Mouse (Mus musculus) neutrophil, adult 83 days (primary cell): ENCODE measurements around the gene Mtif2. TPM values are rescaled to one million over a fixed set of nuclear protein-coding genes. Genes with fewer than 3 reads are reported as not detected.

ENCODE experiments used
- total RNA-seq, 2 experiments: library from RNA; stranded (reverse); gene quantifications; one replicate each; pipeline ENCODE4 v1.2.4; 2023

Mtif2 gene
- total RNA-seq, result 10 to 100 TPM; 10.6 to 14.9 TPM

DNA sequence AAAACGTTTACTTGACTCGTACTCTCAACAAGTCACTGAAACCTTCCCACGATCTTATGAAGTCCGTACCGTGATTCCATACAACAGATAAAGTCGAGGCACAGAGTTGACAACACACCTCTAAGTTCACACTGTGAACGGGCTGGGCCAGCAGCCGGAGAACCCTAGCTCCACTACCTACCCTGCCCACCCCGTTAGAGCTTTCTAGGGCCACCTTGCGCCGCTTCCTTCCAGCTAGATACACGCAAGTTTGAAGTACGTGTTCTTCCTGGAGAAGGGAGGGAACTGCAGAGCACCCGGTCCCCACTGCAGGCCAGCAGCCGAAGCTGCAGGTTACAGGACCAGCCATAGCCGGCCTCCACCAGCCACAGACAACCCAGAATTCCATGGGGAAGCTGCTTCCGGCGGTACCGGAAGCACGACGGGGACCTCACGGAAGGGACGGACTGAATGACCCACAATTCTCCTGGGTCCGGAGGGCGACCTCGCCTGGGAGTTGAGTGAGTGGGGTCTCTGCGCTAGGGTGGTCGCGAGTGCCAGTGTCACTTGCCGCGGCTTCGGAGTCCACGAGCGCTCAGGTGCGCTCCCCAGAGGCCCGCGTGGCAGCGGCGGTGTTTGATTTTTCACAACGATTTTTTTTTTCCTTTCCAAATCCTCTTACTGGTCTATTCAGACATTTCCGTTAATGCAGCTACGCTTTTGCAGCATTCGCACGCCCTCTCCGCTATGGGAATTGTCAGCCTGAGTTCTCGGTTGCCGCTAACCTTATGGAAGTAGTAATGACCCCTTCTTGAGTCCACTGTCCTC, at the start of gene Mtif2:
Mtif2 (plus strand) TSS at position 421 of the 807 bp plus-strand sequence.

DNA sequence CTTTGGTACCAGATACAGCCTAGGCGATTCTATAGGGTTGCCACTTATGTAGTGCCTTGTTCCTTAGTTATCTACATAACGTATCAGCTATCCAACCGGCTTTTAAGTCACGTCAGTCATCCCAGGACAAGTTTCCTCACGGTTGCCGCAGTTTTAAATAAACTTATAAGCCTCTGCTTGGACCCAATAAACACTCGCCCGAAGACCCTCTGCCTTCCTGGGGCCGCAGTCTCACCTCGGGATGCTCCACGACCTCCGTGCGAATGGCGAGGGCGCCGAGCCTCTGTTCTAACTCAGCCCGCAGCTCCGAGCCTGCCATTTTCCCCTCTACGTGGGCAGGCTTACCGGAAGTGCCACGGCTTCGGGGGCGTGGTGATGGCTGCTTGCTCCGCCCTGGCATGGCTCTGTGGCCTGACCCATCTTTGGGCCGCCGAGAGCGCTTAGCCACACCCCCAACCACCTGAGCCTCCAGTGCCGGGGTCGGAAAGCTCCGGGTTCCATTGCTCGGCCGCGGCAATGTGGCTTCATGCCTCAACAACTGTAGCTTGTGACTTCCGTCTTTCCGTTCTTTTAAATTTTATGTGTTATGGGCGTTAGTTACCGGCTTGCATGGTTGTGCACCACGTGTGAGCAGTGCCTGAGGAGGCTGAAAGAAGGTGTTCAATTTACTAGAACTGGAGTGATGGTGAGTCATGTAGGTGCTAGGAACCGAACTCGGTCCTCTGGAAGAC, 11.4 kb upstream of the Mtif2 start, which contains the start of gene Prorsd1:
Prorsd1 (minus strand) TSS at position 352 of the 731 bp plus-strand sequence.

DNA sequence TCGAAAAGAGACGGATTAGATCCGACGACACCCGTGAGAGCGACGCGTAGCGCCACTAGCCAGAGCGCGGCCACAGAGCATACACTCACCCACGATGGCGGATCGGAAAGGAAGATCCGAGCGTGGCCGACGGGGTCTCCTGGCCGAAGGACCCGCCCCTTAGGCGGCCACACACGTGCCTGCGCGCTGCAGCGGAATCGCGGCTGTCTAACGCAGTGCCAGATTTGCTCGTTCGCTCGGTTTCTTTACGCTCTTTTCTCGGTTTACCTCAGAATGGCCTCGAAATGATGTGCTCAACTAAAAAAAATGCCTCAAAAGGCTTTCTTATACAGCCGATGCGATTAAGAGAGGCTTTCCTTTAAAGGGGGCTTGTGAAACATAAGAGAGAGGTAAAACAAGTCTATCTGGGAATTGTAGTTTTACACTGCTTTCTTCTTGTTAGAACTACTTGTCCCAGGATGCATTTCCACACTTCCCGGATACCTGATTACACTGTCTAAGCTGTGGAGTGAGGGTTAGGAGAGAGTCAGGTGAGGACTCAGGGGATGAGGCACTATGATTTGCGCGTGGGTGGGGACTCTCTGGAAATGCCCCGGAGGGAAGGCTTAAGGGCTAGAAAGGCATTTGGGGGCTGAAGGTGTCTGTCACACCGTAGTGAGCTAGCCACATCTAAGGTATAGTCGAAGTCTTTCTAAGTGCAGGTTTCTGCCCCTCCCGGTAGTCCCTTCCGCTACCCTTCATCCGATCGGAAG, 21.7 kb downstream of the Mtif2 start, which contains the start of the genes Clhc1 and Rps27a:
Clhc1 (plus strand) TSS at position 199 of the 752 bp plus-strand sequence.
Rps27a (minus strand) TSS at position 358 of the 752 bp plus-strand sequence.

Other genes starting within 250 kb of the Mtif2 start
- 10 to 100 TPM; 27.4 to 35.3 TPM for gene Ccdc88a, start 152.8 kb upstream of the Mtif2 start, total RNA-seq
- 10 to 100 TPM; 15.7 to 16.0 TPM for gene Prorsd1, start 11.4 kb upstream of the Mtif2 start, total RNA-seq
- gene Clhc1, start 21.5 kb downstream of the Mtif2 start, total RNA-seq, result not detected
- 100 to 1,000 TPM; 874 to 939 TPM for gene Rps27a, start 21.7 kb downstream of the Mtif2 start, total RNA-seq
- gene Rtn4, start 166.5 kb downstream of the Mtif2 start, total RNA-seq, result 100 to 1,000 TPM in 1 of 2 experiments, 10 to 100 TPM in 1; 96.8 to 107 TPM